Mouse (Mus musculus) midbrain, embryonic 10.5 days (tissue): ENCODE measurements around the gene Pitpnm1. TPM values are rescaled to one million over a fixed set of nuclear protein-coding genes. Genes with fewer than 3 reads are reported as not detected.

Source experiments
- DNase-seq: peaks from one replicate; pipeline ENCODE4 v3.0.0-alpha.2; 2017; ENCODE audit warnings: low spot score
- H3K27ac ChIP-seq: fragments of 300-500 bp; sonication (generic); replicated peaks from 2 replicates; pipeline ENCODE4 v1.5.1; 2016; ENCODE audit warnings: mild to moderate bottlenecking
- H3K27me3 ChIP-seq: fragments of 300-500 bp; sonication (generic); 2 replicates; pipeline ENCODE4 v1.6.1; 2016; ENCODE audit warnings: low read depth, mild to moderate bottlenecking; ENCODE audit not compliant: poor library complexity, severe bottlenecking
- H3K36me3 ChIP-seq: fragments of 300-500 bp; sonication (generic); 2 replicates; pipeline ENCODE4 v1.6.1; 2016; ENCODE audit warnings: mild to moderate bottlenecking, moderate library complexity
- H3K4me1 ChIP-seq: fragments of 300-500 bp; sonication (generic); 2 replicates; pipeline ENCODE4 v1.6.1; 2016
- H3K4me3 ChIP-seq: fragments of 300-500 bp; sonication (generic); 2 replicates; pipeline ENCODE4 v1.5.1; 2016; ENCODE audit warnings: mild to moderate bottlenecking, moderate library complexity
- H3K9me3 ChIP-seq: fragments of 300-500 bp; sonication (generic); replicated peaks from 2 replicates; pipeline ENCODE4 v1.6.1; 2016; ENCODE audit warnings: mild to moderate bottlenecking
- WGBS: fragments of 180-500 bp; shearing (Covaris S2); methylation state at CpG from one replicate; pipeline ENCODE4 v1.1.7; 2016; 5-methylcytosine and 5-hydroxymethylcytosine counted together
- polyA plus RNA-seq: library from polyadenylated mRNA; unstranded; fragments of >200 nt; fragmentation: Nextera tagmentation; extraction: Ambion mirVana; gene quantifications from 2 replicates; pipeline ENCODE4 v1.2.1, GENCODE M21; 2016

Gene Pitpnm1
- 12.8 and 15.1 TPM in 2 replicates for polyA plus RNA-seq

- peak; percentile 64 for DNase-seq
- peaks cover 46% of the 10 kb centered on the region for H3K27me3 ChIP-seq
- under 1% methylated on average over 53 of the region's 53 CpGs for WGBS
- H3K27ac ChIP-seq: peak within 1 kb of the TSS; percentile 78
- peaks cover 60% of the 10 kb centered on the region for H3K4me1 ChIP-seq
- H3K4me3 ChIP-seq: peak within 1 kb of the TSS; percentile 70
- peaks cover 12% of the 10 kb centered on the region for H3K36me3 ChIP-seq
- H3K9me3 ChIP-seq: no peaks in the 10 kb centered on the region; the same call in 1 of the 2 replicates
These were observed at the start of gene Pitpnm1 for GRCm38 (mm10) chr19:4099837-4100717. TSS of gene Pitpnm1 (plus strand) at chr19:4099998.

GRCm38 (mm10) chr19:4051016-4051415, 48.8 kb upstream of the Pitpnm1 start:
- DNase-seq: no peak
- peaks cover 3% of the 10 kb centered on the region; the same call in 1 of the 2 replicates for H3K4me1 ChIP-seq
- no peak overlapping the region for H3K4me3 ChIP-seq
- H3K36me3 ChIP-seq: no peaks in the 10 kb centered on the region
- no peaks in the 10 kb centered on the region for H3K27me3 ChIP-seq
- no peak overlapping the region for H3K27ac ChIP-seq
- 95% methylated on average over 5 of the region's 5 CpGs for WGBS
- no peaks in the 10 kb centered on the region for H3K9me3 ChIP-seq

- DNase-seq: peak; percentile 67
- H3K27me3 ChIP-seq: no peaks in the 10 kb centered on the region
- H3K4me3 ChIP-seq: no peak overlapping the region
- no peak overlapping the region for H3K27ac ChIP-seq
- peaks cover 11% of the 10 kb centered on the region for H3K4me1 ChIP-seq
- H3K36me3 ChIP-seq: no peaks in the 10 kb centered on the region
- H3K9me3 ChIP-seq: no peaks in the 10 kb centered on the region
- WGBS: 53% methylated on average over 10 of the region's 10 CpGs
These were observed 47.9 kb upstream of the Pitpnm1 start for GRCm38 (mm10) chr19:4051741-4052515.

GRCm38 (mm10) chr19:4052516-4053030, 47.2 kb upstream of the Pitpnm1 start:
- H3K4me1 ChIP-seq: peaks cover 12% of the 10 kb centered on the region
- H3K27me3 ChIP-seq: no peaks in the 10 kb centered on the region
- no peak overlapping the region for H3K4me3 ChIP-seq
- 84% methylated on average over 5 of the region's 5 CpGs for WGBS
- no peak overlapping the region for H3K27ac ChIP-seq
- no peaks in the 10 kb centered on the region for H3K36me3 ChIP-seq
- DNase-seq: no peak
- no peaks in the 10 kb centered on the region for H3K9me3 ChIP-seq

GRCm38 (mm10) chr19:4054613-4055012, 45.2 kb upstream of the Pitpnm1 start:
- Histone ChIP-seq H3K4me1 (peaks cover 12% of the 10 kb centered on the region), H3K36me3 (no peaks in the 10 kb centered on the region), H3K9me3 (no peaks in the 10 kb centered on the region), H3K4me3 (no peak overlapping the region), H3K27ac (no peak overlapping the region), H3K27me3 (no peaks in the 10 kb centered on the region)
- no peak for DNase-seq
- WGBS: 87% methylated on average over 5 of the region's 5 CpGs

- Histone ChIP-seq H3K4me1 (peaks cover 12% of the 10 kb centered on the region), H3K27me3 (no peaks in the 10 kb centered on the region), H3K27ac (no peak overlapping the region), H3K36me3 (no peaks in the 10 kb centered on the region), H3K4me3 (no peak overlapping the region), H3K9me3 (no peaks in the 10 kb centered on the region)
- no peak for DNase-seq
- WGBS: 78% methylated on average over 8 of the region's 8 CpGs
These were observed 44.4 kb upstream of the Pitpnm1 start for GRCm38 (mm10) chr19:4055216-4055946.

GRCm38 (mm10) chr19:4055947-4056693, 43.7 kb upstream of the Pitpnm1 start:
- H3K27ac ChIP-seq: 0 out of 2 replicates have a peak overlapping the region, but pooled peaks have one; percentile 13
- WGBS: 61% methylated on average over 15 of the region's 15 CpGs
- no peaks in the 10 kb centered on the region for H3K36me3 ChIP-seq
- peaks cover 12% of the 10 kb centered on the region for H3K4me1 ChIP-seq
- no peak overlapping the region for H3K4me3 ChIP-seq
- no peaks in the 10 kb centered on the region for H3K9me3 ChIP-seq
- H3K27me3 ChIP-seq: no peaks in the 10 kb centered on the region
- no peak for DNase-seq

- H3K4me1 ChIP-seq: peaks cover 12% of the 10 kb centered on the region
- 42% methylated on average over 4 of the region's 4 CpGs for WGBS
- no peak overlapping the region for H3K27ac ChIP-seq
- H3K36me3 ChIP-seq: no peaks in the 10 kb centered on the region
- H3K4me3 ChIP-seq: no peak overlapping the region
- no peaks in the 10 kb centered on the region for H3K9me3 ChIP-seq
- no peaks in the 10 kb centered on the region for H3K27me3 ChIP-seq
- DNase-seq: no peak
These were observed 43.1 kb upstream of the Pitpnm1 start for GRCm38 (mm10) chr19:4056727-4057126.

GRCm38 (mm10) chr19:4057389-4057788, 42.4 kb upstream of the Pitpnm1 start:
- WGBS: 85% methylated on average over 13 of the region's 13 CpGs
- no peak overlapping the region for H3K4me3 ChIP-seq

GRCm38 (mm10) chr19:4057962-4058361, 41.8 kb upstream of the Pitpnm1 start:
- Histone ChIP-seq H3K4me3 (no peak overlapping the region), H3K36me3 (no peaks in the 10 kb centered on the region), H3K4me1 (peaks cover 12% of the 10 kb centered on the region), H3K9me3 (no peaks in the 10 kb centered on the region), H3K27ac (no peak overlapping the region), H3K27me3 (no peaks in the 10 kb centered on the region)
- no peak for DNase-seq
- WGBS: 92% methylated on average over 7 of the region's 7 CpGs

More at GRCm38 (mm10) chr19:4057389-4057788, 42.4 kb upstream of the Pitpnm1 start:
- Histone ChIP-seq H3K36me3 (no peaks in the 10 kb centered on the region), H3K27ac (no peak overlapping the region), H3K9me3 (no peaks in the 10 kb centered on the region), H3K27me3 (no peaks in the 10 kb centered on the region), H3K4me1 (peaks cover 12% of the 10 kb centered on the region)
- DNase-seq: no peak

- H3K4me1 ChIP-seq: peaks cover 12% of the 10 kb centered on the region
- WGBS: 90% methylated on average over 5 of the region's 5 CpGs
- no peak overlapping the region for H3K4me3 ChIP-seq
- no peaks in the 10 kb centered on the region for H3K9me3 ChIP-seq
- no peak overlapping the region for H3K27ac ChIP-seq
- DNase-seq: no peak
- no peaks in the 10 kb centered on the region for H3K27me3 ChIP-seq
- H3K36me3 ChIP-seq: no peaks in the 10 kb centered on the region
These were observed 41.2 kb upstream of the Pitpnm1 start for GRCm38 (mm10) chr19:4058581-4058980.
